8 mouse cellular contexts compared by ENCODE assay signal in genomic region chr1:82725026-82725874, GRCm38 (mm10). TPM values are rescaled to one million over a fixed set of nuclear protein-coding genes. Genes with fewer than 3 reads are reported as not detected.
A peak's percentile ranks its signal among the peaks of the same experiment; 100 is the strongest.
DNase-seq lines count a peak whose midpoint lies in the region; ATAC-seq and TF ChIP-seq lines count a peak whose summit lies in the region.

No protein-coding gene starts in this region.

- WGBS in kidney, embryonic 15.5 days = 1% methylated on average over 37 of the region's 37 CpGs
- 2% methylated on average over 37 of the region's 37 CpGs for WGBS in hindbrain, embryonic 12.5 days

- H3K4me3 ChIP-seq in kidney, embryonic 15.5 days (replicated peaks) = peak overlapping the region; percentile 93
- peak overlapping the region; percentile 72 to 97 for H3K4me3 ChIP-seq in ES-E14 (ENCODE audit: insufficient read depth in 1 of 2, low read depth in 1 of 2, low read length in 2 of 2, poor library complexity in 1 of 2, severe bottlenecking in 1 of 2)
- H3K4me3 ChIP-seq in hindbrain, embryonic 12.5 days = peak overlapping the region; percentile 69

- H3K4me1 ChIP-seq in kidney, embryonic 15.5 days = peaks cover 10% of the 10 kb centered on the region
- 0 out of 4 replicates have a peak, but pooled peaks cover 0 to 2% of the 10 kb centered on the region in 2 experiments for H3K4me1 ChIP-seq in ES-E14 (ENCODE audit: control insufficient read depth in 2 of 2, insufficient read depth in 2 of 2, low read length in 2 of 2, poor library complexity in 1 of 2)
- H3K4me1 ChIP-seq in hindbrain, embryonic 12.5 days = peaks cover 12% of the 10 kb centered on the region

- H3K4me2 ChIP-seq in kidney, embryonic 15.5 days = peak overlapping the region; percentile 90
- H3K4me2 ChIP-seq in hindbrain, embryonic 12.5 days (replicated peaks) = peak overlapping the region; percentile 88

- H3K27ac ChIP-seq in kidney, embryonic 15.5 days = peak overlapping the region; percentile 80; the same call in 1 of the 2 replicates
- peak overlapping the region; percentile 36; the same call in 1 of the 2 replicates for H3K27ac ChIP-seq in ES-E14 (ENCODE audit: insufficient read depth, low read depth, low read length, poor library complexity, severe bottlenecking)
- H3K27ac ChIP-seq in hindbrain, embryonic 12.5 days = peak overlapping the region; percentile 50

- peaks cover 31% of the 10 kb centered on the region for H3K36me3 ChIP-seq in kidney, embryonic 15.5 days
- H3K36me3 ChIP-seq in ES-E14 (ENCODE audit: control insufficient read depth, insufficient read depth, low read length, poor library complexity, severe bottlenecking) = peaks cover 3% of the 10 kb centered on the region
- peaks cover 15% of the 10 kb centered on the region for H3K36me3 ChIP-seq in hindbrain, embryonic 12.5 days

- H3K9me3 ChIP-seq in kidney, embryonic 15.5 days (replicated peaks) = no peaks in the 10 kb centered on the region
- no peaks in the 10 kb centered on the region for H3K9me3 ChIP-seq in ES-E14 (ENCODE audit: control insufficient read depth, insufficient read depth, low read depth, low read length)
- H3K9me3 ChIP-seq in hindbrain, embryonic 12.5 days (replicated peaks) = no peaks in the 10 kb centered on the region

- DNase-seq in kidney, postnatal 4 days = no peak
- peak; percentile 47 for DNase-seq in ES-E14 (ENCODE audit: low read depth, low spot score)
- DNase-seq in c-Kit-positive CD71-positive TER-119-negative erythroid progenitor cells, embryonic 14.5 days (ENCODE audit: low read depth) = peak; percentile 63
- no peak for DNase-seq in yolk sac, embryonic 10.5 days (ENCODE audit: low spot score)
- DNase-seq in urinary bladder, postnatal 36 days (ENCODE audit: low spot score in 2 of 2) = no peak

- H3K27me3 ChIP-seq in kidney, embryonic 15.5 days = peaks cover 10% of the 10 kb centered on the region
- H3K27me3 ChIP-seq in hindbrain, embryonic 12.5 days = peaks cover 13% of the 10 kb centered on the region

- H3K9ac ChIP-seq in kidney, embryonic 15.5 days = peak overlapping the region; percentile 95
- H3K9ac ChIP-seq in ES-E14 (ENCODE audit: insufficient read depth, low read depth, low read length, poor library complexity, severe bottlenecking) = peak overlapping the region; percentile 96
- H3K9ac ChIP-seq in hindbrain, embryonic 12.5 days = peak overlapping the region; percentile 84

- peak; percentile 98 for ATAC-seq in kidney, embryonic 15.5 days (replicated peaks; ENCODE audit: low FRiP score)
- peak; percentile 99 for ATAC-seq in hindbrain, embryonic 12.5 days (ENCODE audit: low FRiP score)
- ATAC-seq in megakaryocyte, adult 5-6 weeks (ENCODE audit: poor library complexity, severe bottlenecking) = peak; percentile 81

- in situ Hi-C loops in ES-E14 (cut with MboI; ENCODE audit: low sequenced_read_pairs in 2 of 2, unreplicated experiment in 2 of 2) = no loop called here

TF ChIP-seq in ES-E14, 5 proteins besides CTCF, POLR2A, EP300 and RAD21:
- TF ChIP-seq ZC3H11A (IDR thresholded peaks at IDR 0.05; ENCODE audit: borderline replicate concordance, low read depth, low read length) (no peak), HCFC1 (IDR thresholded peaks at IDR 0.05; ENCODE audit: borderline replicate concordance, insufficient read depth, low read length) (no peak)

RNA-seq across cellular contexts. Expression of gene Mff, which starts 0.6 kb away (rescaled TPM):
- 217 and 235 TPM in 2 replicates for polyA plus RNA-seq in kidney, embryonic 15.5 days (2015; fragmentation: Nextera tagmentation; extraction: Ambion mirVana)
- total RNA-seq in ES-E14 (2012; rRNA removed) = 52.2 and 70.4 TPM in 2 replicates
- polyA plus RNA-seq in hindbrain, embryonic 12.5 days (2016; fragmentation: Nextera tagmentation; extraction: Ambion mirVana) = 259 and 278 TPM in 2 replicates
- 131 and 148 TPM in 2 replicates for total RNA-seq in megakaryocyte, adult 5-6 weeks (2015)
- 83.4 and 116 TPM in 2 replicates for total RNA-seq in megakaryocyte, adult 5-6 weeks (2017)

RNA-seq across cellular contexts. Expression of gene Tm4sf20, which starts 43.0 kb away (rescaled TPM):
- polyA plus RNA-seq in kidney, embryonic 15.5 days (2015; fragmentation: Nextera tagmentation; extraction: Ambion mirVana) = 1.7 and 2.7 TPM in 2 replicates
- total RNA-seq in ES-E14 (2012; rRNA removed) = not detected in 2 replicates
- 0.16 TPM in 1 of 2 replicates, not detected in the other for polyA plus RNA-seq in hindbrain, embryonic 12.5 days (2016; fragmentation: Nextera tagmentation; extraction: Ambion mirVana)
- total RNA-seq in megakaryocyte, adult 5-6 weeks (2015) = not detected in 2 replicates
- total RNA-seq in megakaryocyte, adult 5-6 weeks (2017) = not detected in 2 replicates

RNA-seq across cellular contexts. Expression of gene Gm47791, which starts 45.8 kb away (rescaled TPM):
- polyA plus RNA-seq in kidney, embryonic 15.5 days (2015; fragmentation: Nextera tagmentation; extraction: Ambion mirVana) = not detected in 2 replicates
- not detected in 2 replicates for total RNA-seq in ES-E14 (2012; rRNA removed)
- polyA plus RNA-seq in hindbrain, embryonic 12.5 days (2016; fragmentation: Nextera tagmentation; extraction: Ambion mirVana) = not detected in 2 replicates
- not detected in 2 replicates for total RNA-seq in megakaryocyte, adult 5-6 weeks (2015)
- total RNA-seq in megakaryocyte, adult 5-6 weeks (2017) = not detected in 2 replicates

Comparison
In these comparisons a context has a peak if more than half of its experiments do, and no peak if none do; other contexts are left out.
1. DNase-seq: peak in ES-E14 (single experiment) and c-Kit-positive CD71-positive TER-119-negative erythroid progenitor cells, embryonic 14.5 days (single experiment); none in kidney, postnatal 4 days (0 of 2), yolk sac, embryonic 10.5 days (single experiment) and urinary bladder, postnatal 36 days (0 of 2).
2. Peak in every context shown above with its lines, with median percentiles within 50 percentile points of each other: ATAC-seq, H3K27ac ChIP-seq, H3K4me3 ChIP-seq and H3K9ac ChIP-seq.